Mouse (Mus musculus): ENCODE measurements around the gene Eno3. TPM values are rescaled to one million over a fixed set of nuclear protein-coding genes. Genes with fewer than 3 reads are reported as not detected.

The Eno3 gene
- polyA plus RNA-seq, 1 experiment from 2014 or later = 5.9 TPM

DNA sequence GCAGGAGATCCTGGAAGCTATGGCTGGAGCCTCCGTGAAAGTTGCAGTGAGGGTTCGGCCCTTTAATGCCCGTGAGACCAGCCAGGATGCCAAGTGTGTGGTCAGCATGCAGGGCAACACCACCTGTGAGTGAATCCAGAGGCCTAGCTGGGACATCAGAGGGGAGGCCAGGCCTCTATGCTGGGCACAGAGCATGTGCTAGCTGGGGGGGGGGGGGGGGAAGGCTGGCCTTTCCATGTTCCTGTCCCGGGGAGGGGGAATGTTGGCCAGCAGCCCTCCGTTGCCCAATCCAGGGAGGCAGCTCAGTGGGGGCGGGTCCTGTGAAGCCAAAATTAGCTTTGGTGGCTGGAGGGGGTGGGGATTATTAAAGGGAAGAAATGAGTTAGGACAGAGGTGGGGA, 45.8 kb downstream of the Eno3 start:
- H3K9ac ChIP-seq (ENCODE audit: low read length) = no peak overlapping the region
- H3K27me3 ChIP-seq (replicated peaks; ENCODE audit: control insufficient read depth, insufficient read depth, low read length) = no peaks in the 10 kb centered on the region
- WGBS = 77% methylated on average over 6 of the region's 6 CpGs
- H3K4me2 ChIP-seq (ENCODE audit: low read length) = no peak overlapping the region
- H3K4me1 ChIP-seq (ENCODE audit: control insufficient read depth, insufficient read depth, low read length) = peaks cover 12% of the 10 kb centered on the region
- H3K27ac ChIP-seq (ENCODE audit: low read depth, low read length) = no peak overlapping the region
- ATAC-seq (no peak), DNase-seq (ENCODE audit: low spot score) (no peak)
- no peaks in the 10 kb centered on the region for H3K9me3 ChIP-seq (replicated peaks; ENCODE audit: control insufficient read depth, low read length)
- H3K4me3 ChIP-seq (ENCODE audit: low read depth, low read length) = no peak overlapping the region
- H3K36me3 ChIP-seq (ENCODE audit: control insufficient read depth, insufficient read depth, low read length) = peaks cover 43% of the 10 kb centered on the region

DNA sequence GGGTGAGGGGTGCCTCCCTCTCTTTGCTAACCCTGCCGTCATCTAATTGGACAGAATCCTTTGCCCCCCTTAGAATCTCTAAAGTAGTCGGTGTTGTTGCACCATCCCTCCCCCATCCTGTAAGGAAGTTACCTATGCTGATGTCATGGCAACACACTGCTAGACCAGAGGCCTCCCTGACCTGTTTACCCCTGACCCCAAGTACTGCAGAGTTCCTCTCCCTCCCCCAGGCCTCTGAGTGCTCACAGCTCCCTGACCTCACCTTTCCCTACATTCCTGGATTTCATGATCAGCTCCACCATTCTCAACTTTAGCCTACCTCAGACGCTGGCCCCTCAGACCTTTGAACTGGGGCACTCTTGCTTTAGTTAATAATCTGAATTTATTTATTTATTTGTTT, 49.1 kb downstream of the Eno3 start:
- no peak overlapping the region for H3K9ac ChIP-seq (ENCODE audit: low read length)
- H3K9me3 ChIP-seq (replicated peaks; ENCODE audit: control insufficient read depth, low read length) = no peaks in the 10 kb centered on the region
- peaks cover 9% of the 10 kb centered on the region for H3K4me1 ChIP-seq (ENCODE audit: control insufficient read depth, insufficient read depth, low read length)
- H3K4me3 ChIP-seq (ENCODE audit: low read depth, low read length) = no peak overlapping the region
- H3K27me3 ChIP-seq (replicated peaks; ENCODE audit: control insufficient read depth, insufficient read depth, low read length) = no peaks in the 10 kb centered on the region
- H3K4me2 ChIP-seq (ENCODE audit: low read length) = no peak overlapping the region
- H3K27ac ChIP-seq (ENCODE audit: low read depth, low read length) = no peak overlapping the region
- H3K36me3 ChIP-seq (ENCODE audit: control insufficient read depth, insufficient read depth, low read length) = peaks cover 72% of the 10 kb centered on the region
- 88% methylated on average over 3 of the region's 3 CpGs for WGBS
- DNase-seq (ENCODE audit: low spot score) = no peak
- no peak for ATAC-seq

DNA sequence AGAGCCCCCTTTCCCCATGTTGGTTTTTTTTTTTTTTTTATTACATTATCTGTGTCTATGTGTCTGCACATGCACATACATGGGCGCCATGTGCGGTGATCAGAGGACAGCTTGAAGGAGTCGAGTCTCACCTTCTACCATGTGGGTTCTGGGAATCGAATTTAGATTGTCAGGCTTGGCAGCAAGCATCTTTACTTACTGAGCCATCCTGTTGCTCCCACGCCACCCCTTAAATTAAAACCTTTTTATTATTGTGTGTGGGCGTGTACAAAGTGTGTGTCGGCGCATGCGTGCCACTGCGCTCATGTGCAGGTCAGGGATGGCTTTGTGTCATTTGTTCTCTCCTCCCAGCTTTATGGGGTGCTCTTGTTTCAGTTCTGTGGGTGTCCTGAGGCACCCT, 54.0 kb downstream of the Eno3 start:
- H3K9ac ChIP-seq (ENCODE audit: low read length) = no peak overlapping the region
- peaks cover 70% of the 10 kb centered on the region for H3K36me3 ChIP-seq (ENCODE audit: control insufficient read depth, insufficient read depth, low read length)
- no peak overlapping the region for H3K4me3 ChIP-seq (ENCODE audit: low read depth, low read length)
- no peak for DNase-seq (ENCODE audit: low spot score)
- WGBS = 94% methylated on average over 10 of the region's 10 CpGs
- H3K9me3 ChIP-seq (replicated peaks; ENCODE audit: control insufficient read depth, low read length) = no peaks in the 10 kb centered on the region
- H3K27me3 ChIP-seq (replicated peaks; ENCODE audit: control insufficient read depth, insufficient read depth, low read length) = no peaks in the 10 kb centered on the region
- H3K27ac ChIP-seq (ENCODE audit: low read depth, low read length) = no peak overlapping the region
- no peaks in the 10 kb centered on the region for H3K4me1 ChIP-seq (ENCODE audit: control insufficient read depth, insufficient read depth, low read length)
- no peak for ATAC-seq
- no peak overlapping the region for H3K4me2 ChIP-seq (ENCODE audit: low read length)

Small RNA genes lying within 50 kb of the gene (microRNA-seq; reads per million reads assigned to microRNA genes)
- not detected for gene Mir6925

Other genes starting within 250 kb of the Eno3 start
- 21.4 and 32.5 TPM in 2 replicates for gene Pelp1, start 247.2 kb upstream of the Eno3 start, polyA plus RNA-seq (2014; fragmentation: Nextera tagmentation; extraction: Ambion mirVana)
- 47.4 and 49.2 TPM in 2 replicates for gene Arrb2, start 224.6 kb upstream of the Eno3 start, polyA plus RNA-seq (2014; fragmentation: Nextera tagmentation; extraction: Ambion mirVana)
- 49.2 and 54.3 TPM in 2 replicates for gene Med11, start 205.3 kb upstream of the Eno3 start, polyA plus RNA-seq (2014; fragmentation: Nextera tagmentation; extraction: Ambion mirVana)
- 0.19 and 0.42 TPM in 2 replicates for gene Zmynd15, start 197.8 kb upstream of the Eno3 start, polyA plus RNA-seq (2014; fragmentation: Nextera tagmentation; extraction: Ambion mirVana)
- 1.5 and 1.9 TPM in 2 replicates for gene Cxcl16, start 197.2 kb upstream of the Eno3 start, polyA plus RNA-seq (2014; fragmentation: Nextera tagmentation; extraction: Ambion mirVana)
- 1.1 and 3.4 TPM in 2 replicates for gene Tm4sf5, start 152.0 kb upstream of the Eno3 start, polyA plus RNA-seq (2014; fragmentation: Nextera tagmentation; extraction: Ambion mirVana)
- gene Vmo1, start 142.6 kb upstream of the Eno3 start, polyA plus RNA-seq (2014; fragmentation: Nextera tagmentation; extraction: Ambion mirVana) = 0.37 TPM in 1 of 2 replicates, not detected in the other
- 0.42 TPM in 1 of 2 replicates, not detected in the other for gene Gltpd2, start 138.0 kb upstream of the Eno3 start, polyA plus RNA-seq (2014; fragmentation: Nextera tagmentation; extraction: Ambion mirVana)
- 841 and 1,034 TPM in 2 replicates for gene Psmb6, start 131.8 kb upstream of the Eno3 start, polyA plus RNA-seq (2014; fragmentation: Nextera tagmentation; extraction: Ambion mirVana)
- gene Gm40193, start 124.3 kb upstream of the Eno3 start, polyA plus RNA-seq (2014; fragmentation: Nextera tagmentation; extraction: Ambion mirVana) = not detected in 2 replicates
- 4.8 and 5.8 TPM in 2 replicates for gene Pld2, start 117.1 kb upstream of the Eno3 start, polyA plus RNA-seq (2014; fragmentation: Nextera tagmentation; extraction: Ambion mirVana)
- 10.4 and 13.6 TPM in 2 replicates for gene Mink1, start 94.3 kb upstream of the Eno3 start, polyA plus RNA-seq (2014; fragmentation: Nextera tagmentation; extraction: Ambion mirVana)
- gene 4930544D05Rik, start 41.4 kb upstream of the Eno3 start, polyA plus RNA-seq (2014; fragmentation: Nextera tagmentation; extraction: Ambion mirVana) = not detected in 2 replicates
- not detected in 2 replicates for gene Chrne, start 38.0 kb upstream of the Eno3 start, polyA plus RNA-seq (2014; fragmentation: Nextera tagmentation; extraction: Ambion mirVana)
- gene Gp1ba, start 18.1 kb upstream of the Eno3 start, polyA plus RNA-seq (2014; fragmentation: Nextera tagmentation; extraction: Ambion mirVana) = 0.17 and 0.22 TPM in 2 replicates
- gene Rnf167, start 10.0 kb upstream of the Eno3 start, polyA plus RNA-seq (2014; fragmentation: Nextera tagmentation; extraction: Ambion mirVana) = 105 and 118 TPM in 2 replicates
- gene Slc25a11, start 9.7 kb upstream of the Eno3 start, polyA plus RNA-seq (2014; fragmentation: Nextera tagmentation; extraction: Ambion mirVana) = 165 and 190 TPM in 2 replicates
- 793 and 798 TPM in 2 replicates for gene Pfn1, start 2.6 kb upstream of the Eno3 start, polyA plus RNA-seq (2014; fragmentation: Nextera tagmentation; extraction: Ambion mirVana)
- 65.4 and 83.9 TPM in 2 replicates for gene Spag7, start 12.2 kb downstream of the Eno3 start, polyA plus RNA-seq (2014; fragmentation: Nextera tagmentation; extraction: Ambion mirVana)
- 8.7 and 14.9 TPM in 2 replicates for gene Camta2, start 30.9 kb downstream of the Eno3 start, polyA plus RNA-seq (2014; fragmentation: Nextera tagmentation; extraction: Ambion mirVana)
- gene Inca1, start 43.0 kb downstream of the Eno3 start, polyA plus RNA-seq (2014; fragmentation: Nextera tagmentation; extraction: Ambion mirVana) = 0.75 and 1.1 TPM in 2 replicates
- gene Kif1c, start 43.3 kb downstream of the Eno3 start, polyA plus RNA-seq (2014; fragmentation: Nextera tagmentation; extraction: Ambion mirVana) = 4.6 and 4.7 TPM in 2 replicates
- 14.9 and 16.2 TPM in 2 replicates for gene Zfp3, start 107.0 kb downstream of the Eno3 start, polyA plus RNA-seq (2014; fragmentation: Nextera tagmentation; extraction: Ambion mirVana)
- not detected in 2 replicates for gene Scimp, start 155.4 kb downstream of the Eno3 start, polyA plus RNA-seq (2014; fragmentation: Nextera tagmentation; extraction: Ambion mirVana)
- gene Rabep1, start 187.6 kb downstream of the Eno3 start, polyA plus RNA-seq (2014; fragmentation: Nextera tagmentation; extraction: Ambion mirVana) = 50.3 and 62.7 TPM in 2 replicates